10 mouse cellular contexts compared by ENCODE assay signal in the genomic region with DNA sequence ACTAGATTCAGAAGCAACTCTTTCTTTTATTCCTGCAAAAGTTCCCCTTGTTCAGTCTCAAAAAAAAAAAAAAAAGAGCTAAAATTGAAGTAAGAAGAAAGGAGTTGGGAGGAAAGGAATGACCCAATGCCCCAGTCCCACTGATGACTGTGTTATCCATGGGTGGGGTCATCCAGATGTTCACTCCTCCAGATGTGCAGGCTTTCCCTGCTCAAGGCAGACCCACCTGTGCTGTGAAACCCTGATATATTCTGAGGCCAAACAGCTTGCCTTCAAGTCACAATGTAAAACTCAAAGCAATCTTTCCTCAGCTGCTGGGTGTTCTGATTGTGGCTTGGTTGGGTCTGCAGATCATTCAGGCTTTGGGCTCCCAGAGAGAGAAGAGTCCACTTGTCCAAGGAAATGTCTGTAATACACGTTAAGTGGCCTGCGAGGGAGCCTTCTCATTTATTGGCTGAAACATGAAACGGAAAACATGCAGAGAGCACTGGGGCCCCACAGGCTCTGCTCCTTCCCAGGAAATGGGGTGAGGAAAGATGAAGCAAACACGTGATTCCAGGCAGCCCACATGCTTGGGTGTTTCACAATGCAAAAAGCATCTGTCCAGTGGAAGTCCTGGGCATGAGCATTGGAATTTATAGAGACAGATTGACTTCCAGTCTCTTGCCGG.
A peak's percentile ranks its signal among the peaks of the same experiment; 100 is the strongest.
DNase-seq lines count a peak whose midpoint lies in the region; ATAC-seq lines count a peak whose summit lies in the region.
"Had no signal": no experiment of that assay in that cellular context is flagged by ENCODE, and none has a peak within 500 bp of the region (broad histone marks: within the 10 kb centered on the region; RNA-seq: fewer than 3 reads in every experiment).

No protein-coding gene starts in this region.

- H3K36me3 ChIP-seq in lung, embryonic 15.5 days: no peaks in the 10 kb centered on the region
- H3K36me3 ChIP-seq in midbrain, embryonic 10.5 days: no peaks in the 10 kb centered on the region

- peak overlapping the region; percentile 65 for H3K27ac ChIP-seq in lung, embryonic 15.5 days
- no peak overlapping the region for H3K27ac ChIP-seq in midbrain, embryonic 10.5 days (replicated peaks)
- H3K27ac ChIP-seq: liver, embryonic 14.5 days had no signal

- peak; percentile 15 for DNase-seq in adrenal gland, adult 2 months
- no peak for DNase-seq in adrenal gland, adult (ENCODE audit: inconsistent age in 2 of 2, low spot score in 1 of 2)
- DNase-seq in 3T3-L1 (ENCODE audit: low read depth, low spot score): peak; percentile 15
- DNase-seq in gastrocnemius, postnatal 25 days: peak; percentile 56
- DNase-seq in midbrain, embryonic 10.5 days (ENCODE audit: low spot score): no peak
- no peak for DNase-seq in ovary, postnatal 14 days (ENCODE audit: low spot score)
- DNase-seq in thymus, postnatal 0 days (ENCODE audit: low spot score): no peak
- DNase-seq: cerebellum, adult 18-20 months had no signal

- no peaks in the 10 kb centered on the region for H3K27me3 ChIP-seq in lung, embryonic 15.5 days
- no peaks in the 10 kb centered on the region for H3K27me3 ChIP-seq in midbrain, embryonic 10.5 days (ENCODE audit: low read depth, poor library complexity, severe bottlenecking)

- H3K4me2 ChIP-seq in lung, embryonic 15.5 days: no peak overlapping the region

- H3K9me3 ChIP-seq in lung, embryonic 15.5 days: no peaks in the 10 kb centered on the region
- H3K9me3 ChIP-seq in midbrain, embryonic 10.5 days (replicated peaks): no peaks in the 10 kb centered on the region

- no peak overlapping the region for H3K9ac ChIP-seq in lung, embryonic 15.5 days
- H3K9ac ChIP-seq: liver, embryonic 14.5 days had no signal

- peak; percentile 86; the same call in 1 of the 2 replicates for ATAC-seq in lung, embryonic 15.5 days (ENCODE audit: borderline replicate concordance, extremely low read depth, low FRiP score, low TSS enrichment)

- peaks cover 12% of the 10 kb centered on the region for H3K4me1 ChIP-seq in lung, embryonic 15.5 days
- H3K4me1 ChIP-seq in midbrain, embryonic 10.5 days: no peaks in the 10 kb centered on the region

- H3K4me3 ChIP-seq in lung, embryonic 15.5 days: no peak overlapping the region
- no peak overlapping the region for H3K4me3 ChIP-seq in midbrain, embryonic 10.5 days

- WGBS in lung, embryonic 15.5 days: 11% methylated on average over 5 of the region's 5 CpGs
- 69% methylated on average over 5 of the region's 5 CpGs for WGBS in midbrain, embryonic 10.5 days

Comparison
In these comparisons a context has a peak if more than half of its experiments do, and no peak if none do; other contexts are left out.
1. DNase-seq: peak in adrenal gland, adult 2 months (single experiment), 3T3-L1 (single experiment) and gastrocnemius, postnatal 25 days (single experiment); none in adrenal gland, adult (0 of 2), midbrain, embryonic 10.5 days (single experiment), ovary, postnatal 14 days (single experiment) and thymus, postnatal 0 days (single experiment).